ENCODE assay signal across 17 mouse cellular contexts in the genomic region with DNA sequence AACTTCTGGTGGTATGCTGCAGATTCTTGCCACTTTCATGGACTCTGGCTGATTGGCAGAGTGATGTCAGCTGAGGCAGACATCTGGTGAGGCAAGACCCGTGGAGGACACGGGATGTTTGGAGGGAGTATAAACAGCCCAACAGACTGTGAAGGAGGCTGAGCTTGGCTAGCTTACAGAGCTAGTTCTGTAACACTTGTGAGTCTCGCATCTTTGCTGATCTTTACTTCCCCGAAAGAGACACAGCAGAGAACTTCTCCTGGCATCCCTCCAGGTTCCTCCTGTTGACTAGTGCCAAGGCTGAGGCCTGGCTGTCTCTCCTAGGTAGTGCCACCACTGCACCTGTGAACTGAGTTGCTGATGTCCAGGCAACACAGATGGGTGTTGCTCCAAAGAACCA. TPM values are rescaled to one million over a fixed set of nuclear protein-coding genes. Genes with fewer than 3 reads are reported as not detected.
DNase-seq lines count a peak whose midpoint lies in the region; ATAC-seq and TF ChIP-seq lines count a peak whose summit lies in the region.
"Had no signal": no experiment of that assay in that cellular context is flagged by ENCODE, and none has a peak within 500 bp of the region (broad histone marks: within the 10 kb centered on the region; RNA-seq: fewer than 3 reads in every experiment).

No protein-coding gene starts in this region.

- no peak for TF ChIP-seq CTCF in intestine, postnatal 0 days (IDR thresholded peaks at IDR 0.05; ENCODE audit: low read depth)
- no peak for TF ChIP-seq CTCF in lung, adult 2 months (IDR thresholded peaks at IDR 0.05; ENCODE audit: insufficient read depth, low read length)

- 0 out of 2 replicates have a peak, but pooled peaks have one; percentile 36 for ATAC-seq in intestine, embryonic 15.5 days
- ATAC-seq in intestine, postnatal 0 days: no peak
- ATAC-seq in lung, embryonic 16.5 days (ENCODE audit: low read depth): peak; percentile 50; the same call in 1 of the 2 replicates
- ATAC-seq in hindbrain, embryonic 16.5 days: no peak
- ATAC-seq: CD4-positive, CD25-positive, alpha-beta regulatory T cell, adult 4 months had no signal

- H3K36me3 ChIP-seq in intestine, embryonic 15.5 days: no peaks in the 10 kb centered on the region
- H3K36me3 ChIP-seq in intestine, postnatal 0 days (ENCODE audit: control insufficient read depth, insufficient read depth): no peaks in the 10 kb centered on the region
- H3K36me3 ChIP-seq in lung, embryonic 16.5 days (ENCODE audit: control insufficient read depth, insufficient read depth, low read length): no peaks in the 10 kb centered on the region
- no peaks in the 10 kb centered on the region for H3K36me3 ChIP-seq in hindbrain, embryonic 16.5 days (ENCODE audit: control insufficient read depth, insufficient read depth, low read length)
- H3K36me3 ChIP-seq: embryonic facial prominence, embryonic 12.5 days; forebrain, embryonic 12.5 days; liver, embryonic 13.5 days; midbrain, embryonic 10.5 days had no signal

- no peaks in the 10 kb centered on the region for H3K27me3 ChIP-seq in intestine, embryonic 15.5 days (replicated peaks)
- H3K27me3 ChIP-seq in intestine, postnatal 0 days (replicated peaks; ENCODE audit: control insufficient read depth, insufficient read depth, low read length): no peaks in the 10 kb centered on the region
- H3K27me3 ChIP-seq in lung, embryonic 16.5 days (ENCODE audit: control insufficient read depth, insufficient read depth, low read depth, low read length): no peaks in the 10 kb centered on the region
- H3K27me3 ChIP-seq in hindbrain, embryonic 16.5 days (replicated peaks; ENCODE audit: control insufficient read depth, insufficient read depth, low read length): no peaks in the 10 kb centered on the region
- H3K27me3 ChIP-seq: embryonic facial prominence, embryonic 12.5 days; forebrain, embryonic 12.5 days; liver, embryonic 13.5 days had no signal

- DNase-seq in lung, adult 2 months: no peak
- peak; percentile 73 to 75 for DNase-seq in kidney, adult 8-10 months
- DNase-seq in lung, postnatal 4 days: peak; percentile 21 to 41
- DNase-seq in layer of hippocampus, adult 9-10 months (ENCODE audit: low spot score): no peak
- DNase-seq: adrenal gland, postnatal 25 days; heart, adult 2 months; liver, embryonic 13.5 days; thymus, adult 2 months had no signal

- H3K4me3 ChIP-seq in intestine, embryonic 15.5 days (replicated peaks): no peak overlapping the region
- no peak overlapping the region for H3K4me3 ChIP-seq in intestine, postnatal 0 days (ENCODE audit: low read depth, low read length)
- no peak overlapping the region for H3K4me3 ChIP-seq in lung, embryonic 16.5 days (ENCODE audit: low read length)
- H3K4me3 ChIP-seq in lung, adult 2 months (replicated peaks; ENCODE audit: extremely low read depth, low read depth, low read length): no peak overlapping the region
- no peak overlapping the region for H3K4me3 ChIP-seq in hindbrain, embryonic 16.5 days (ENCODE audit: low read length)
- H3K4me3 ChIP-seq: embryonic facial prominence, embryonic 12.5 days; forebrain, embryonic 12.5 days; heart, adult 2 months; liver, embryonic 13.5 days; midbrain, embryonic 10.5 days had no signal

- H3K4me2 ChIP-seq in intestine, embryonic 15.5 days (replicated peaks): no peak overlapping the region
- H3K4me2 ChIP-seq in intestine, postnatal 0 days (replicated peaks; ENCODE audit: low read depth): no peak overlapping the region
- H3K4me2 ChIP-seq in lung, embryonic 16.5 days (ENCODE audit: low read depth, low read length): no peak overlapping the region
- no peak overlapping the region for H3K4me2 ChIP-seq in hindbrain, embryonic 16.5 days (ENCODE audit: low read length)
- H3K4me2 ChIP-seq: embryonic facial prominence, embryonic 12.5 days; forebrain, embryonic 12.5 days; hindbrain, embryonic 14.5 days; liver, embryonic 13.5 days had no signal

- TF ChIP-seq POLR2A in lung, adult 2 months (IDR thresholded peaks at IDR 0.05; ENCODE audit: borderline replicate concordance, extremely low read depth, low read depth, low read length): no peak

- H3K9me3 ChIP-seq in intestine, embryonic 15.5 days: no peaks in the 10 kb centered on the region
- no peaks in the 10 kb centered on the region for H3K9me3 ChIP-seq in intestine, postnatal 0 days (ENCODE audit: control insufficient read depth)
- H3K9me3 ChIP-seq in lung, embryonic 16.5 days (ENCODE audit: control insufficient read depth, low read length): no peaks in the 10 kb centered on the region
- H3K9me3 ChIP-seq in hindbrain, embryonic 16.5 days (ENCODE audit: control insufficient read depth, low read length): no peaks in the 10 kb centered on the region; the same call in 1 of the 2 replicates
- H3K9me3 ChIP-seq: embryonic facial prominence, embryonic 12.5 days; forebrain, embryonic 12.5 days; liver, embryonic 13.5 days; midbrain, embryonic 10.5 days had no signal

- H3K27ac ChIP-seq in intestine, embryonic 15.5 days: no peak overlapping the region
- H3K27ac ChIP-seq in intestine, postnatal 0 days (ENCODE audit: low read depth, low read length): no peak overlapping the region
- no peak overlapping the region for H3K27ac ChIP-seq in lung, embryonic 16.5 days (ENCODE audit: low read length)
- H3K27ac ChIP-seq in hindbrain, embryonic 16.5 days (ENCODE audit: low read depth, low read length): no peak overlapping the region
- H3K27ac ChIP-seq: forebrain, embryonic 12.5 days; heart, adult 2 months; liver, embryonic 13.5 days; midbrain, embryonic 10.5 days had no signal

- H3K4me1 ChIP-seq in intestine, embryonic 15.5 days (replicated peaks): no peaks in the 10 kb centered on the region
- peaks cover 4% of the 10 kb centered on the region; the same call in 1 of the 2 replicates for H3K4me1 ChIP-seq in intestine, postnatal 0 days (replicated peaks; ENCODE audit: control insufficient read depth, insufficient read depth, low read length)
- no peaks in the 10 kb centered on the region; the same call in 1 of the 2 replicates for H3K4me1 ChIP-seq in lung, embryonic 16.5 days (replicated peaks; ENCODE audit: control insufficient read depth, insufficient read depth, low read length)
- H3K4me1 ChIP-seq in lung, adult 2 months (ENCODE audit: control insufficient read depth, insufficient read depth, low read length): no peaks in the 10 kb centered on the region
- H3K4me1 ChIP-seq in hindbrain, embryonic 16.5 days (ENCODE audit: control insufficient read depth, insufficient read depth, low read depth, low read length): no peaks in the 10 kb centered on the region
- H3K4me1 ChIP-seq: forebrain, embryonic 12.5 days; midbrain, embryonic 10.5 days had no signal

- 32% methylated on average over 4 of the region's 4 CpGs for WGBS in intestine, embryonic 15.5 days
- WGBS in intestine, postnatal 0 days: 44% methylated on average over 4 of the region's 4 CpGs
- 26% methylated on average over 4 of the region's 4 CpGs for WGBS in lung, embryonic 16.5 days
- 23% methylated on average over 4 of the region's 4 CpGs for WGBS in lung, adult 2 months
- 76% methylated on average over 4 of the region's 4 CpGs for WGBS in hindbrain, embryonic 16.5 days

- no peak overlapping the region for H3K9ac ChIP-seq in intestine, embryonic 15.5 days
- no peak overlapping the region for H3K9ac ChIP-seq in intestine, postnatal 0 days (ENCODE audit: low read depth, low read length)
- no peak overlapping the region for H3K9ac ChIP-seq in lung, embryonic 16.5 days (ENCODE audit: low read length)
- no peak overlapping the region for H3K9ac ChIP-seq in hindbrain, embryonic 16.5 days (ENCODE audit: low read depth, low read length)
- H3K9ac ChIP-seq: embryonic facial prominence, embryonic 12.5 days; forebrain, embryonic 12.5 days; hindbrain, embryonic 14.5 days; liver, embryonic 13.5 days had no signal

RNA-seq across cellular contexts. Expression of a gene that starts 28.6 kb away (rescaled TPM):
- 2.2 and 4.0 TPM in 2 replicates for polyA plus RNA-seq in intestine, embryonic 15.5 days (2015; fragmentation: Nextera tagmentation; extraction: Ambion mirVana)
- polyA plus RNA-seq in intestine, postnatal 0 days (2015; fragmentation: Nextera tagmentation; extraction: Ambion mirVana): 529 and 593 TPM in 2 replicates
- 2.1 and 3.6 TPM in 2 replicates for polyA plus RNA-seq in lung, embryonic 16.5 days (2015; fragmentation: Nextera tagmentation; extraction: Ambion mirVana)
- 1.1 and 2.1 TPM in 2 replicates for polyA plus RNA-seq in lung, adult 2 months (2012; rRNA removed)
- polyA plus RNA-seq in hindbrain, embryonic 16.5 days (2015; fragmentation: Nextera tagmentation; extraction: Ambion mirVana): 0.55 and 0.68 TPM in 2 replicates
- polyA plus RNA-seq: CD4-positive, CD25-positive, alpha-beta regulatory T cell, adult 4 months; forebrain, embryonic 12.5 days had no signal

RNA-seq across cellular contexts. Expression of a gene that starts 48.0 kb away (rescaled TPM):
- polyA plus RNA-seq in intestine, embryonic 15.5 days (2015; fragmentation: Nextera tagmentation; extraction: Ambion mirVana): 93.5 and 96.3 TPM in 2 replicates
- polyA plus RNA-seq in intestine, postnatal 0 days (2015; fragmentation: Nextera tagmentation; extraction: Ambion mirVana): 72.7 and 73.3 TPM in 2 replicates
- polyA plus RNA-seq in lung, embryonic 16.5 days (2015; fragmentation: Nextera tagmentation; extraction: Ambion mirVana): 129 and 133 TPM in 2 replicates
- polyA plus RNA-seq in lung, adult 2 months (2012; rRNA removed): 95.4 and 143 TPM in 2 replicates
- 28.6 and 30.1 TPM in 2 replicates for polyA plus RNA-seq in hindbrain, embryonic 16.5 days (2015; fragmentation: Nextera tagmentation; extraction: Ambion mirVana)

RNA-seq across cellular contexts. Expression of a gene that starts 58.5 kb away (rescaled TPM):
- polyA plus RNA-seq in intestine, embryonic 15.5 days (2015; fragmentation: Nextera tagmentation; extraction: Ambion mirVana): 246 and 281 TPM in 2 replicates
- polyA plus RNA-seq in intestine, postnatal 0 days (2015; fragmentation: Nextera tagmentation; extraction: Ambion mirVana): 474 and 501 TPM in 2 replicates
- polyA plus RNA-seq in lung, embryonic 16.5 days (2015; fragmentation: Nextera tagmentation; extraction: Ambion mirVana): 0.73 and 1.4 TPM in 2 replicates
- polyA plus RNA-seq in lung, adult 2 months (2012; rRNA removed): 2.3 and 7.2 TPM in 2 replicates
- 0.89 and 0.95 TPM in 2 replicates for polyA plus RNA-seq in hindbrain, embryonic 16.5 days (2015; fragmentation: Nextera tagmentation; extraction: Ambion mirVana)
- polyA plus RNA-seq: CD4-positive, CD25-positive, alpha-beta regulatory T cell, adult 4 months; forebrain, embryonic 12.5 days; liver, embryonic 13.5 days; midbrain, embryonic 10.5 days had no signal

Comparison
In these comparisons a context has a peak if more than half of its experiments do, and no peak if none do; other contexts are left out.
1. ATAC-seq: peak in intestine, embryonic 15.5 days (single experiment) and lung, embryonic 16.5 days (single experiment); none in intestine, postnatal 0 days (single experiment) and hindbrain, embryonic 16.5 days (single experiment).
2. DNase-seq: peak in kidney, adult 8-10 months (2 of 2) and lung, postnatal 4 days (2 of 2); none in lung, adult 2 months (single experiment) and layer of hippocampus, adult 9-10 months (single experiment).
3. RNA of a gene that starts 28.6 kb away (polyA plus RNA-seq): 529 to 593 TPM in intestine, postnatal 0 days; 2.2 to 4.0 TPM in intestine, embryonic 15.5 days, 2.1 to 3.6 TPM in lung, embryonic 16.5 days, 1.1 to 2.1 TPM in lung, adult 2 months and 0.55 to 0.68 TPM in hindbrain, embryonic 16.5 days; every median in the first group is over 100 times any median in the second.
4. RNA of a gene that starts 58.5 kb away (polyA plus RNA-seq): 474 to 501 TPM in intestine, postnatal 0 days and 246 to 281 TPM in intestine, embryonic 15.5 days; 2.3 to 7.2 TPM in lung, adult 2 months, 0.89 to 0.95 TPM in hindbrain, embryonic 16.5 days and 0.73 to 1.4 TPM in lung, embryonic 16.5 days; every median in the first group is over 10 times any median in the second.